Mouse (Mus musculus): ENCODE results near the gene Adpgk. TPM values are rescaled to one million over a fixed set of nuclear protein-coding genes. Genes with fewer than 3 reads are reported as not detected.

The Adpgk gene
- polyA plus RNA-seq, 1 experiment from 2014 or later: 24.1 TPM

DNA sequence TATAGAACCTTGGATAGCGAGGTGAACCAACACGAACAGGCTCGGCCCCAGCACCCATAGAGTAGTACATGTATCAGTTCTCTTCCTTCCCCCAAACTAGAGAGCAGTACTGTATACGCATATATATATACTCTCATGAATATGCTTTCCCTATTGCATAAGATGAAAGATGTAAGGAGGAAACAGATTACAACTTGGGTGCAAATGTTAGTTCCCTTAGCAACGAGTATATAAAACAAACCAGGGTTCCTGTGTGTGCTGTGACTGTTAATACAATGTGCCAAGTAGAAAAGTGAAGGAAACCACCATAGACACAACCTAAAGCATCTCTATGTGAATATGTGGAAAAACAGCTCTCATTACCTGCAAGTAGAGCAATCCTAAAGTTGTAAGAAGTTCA lies 38.7 kb downstream of the Adpgk start:
- peaks cover 9% of the 10 kb centered on the region for H3K36me3 ChIP-seq (replicated peaks; ENCODE audit: insufficient read depth, low read length)
- WGBS (ENCODE audit: insufficient replicate concordance): 72% methylated on average over 5 of the region's 5 CpGs
- no peaks in the 10 kb centered on the region for H3K4me1 ChIP-seq (ENCODE audit: insufficient read depth)
- TF ChIP-seq CTCF (IDR thresholded peaks at IDR 0.05; ENCODE audit: low read depth): no peak
- TF ChIP-seq EP300 (IDR thresholded peaks at IDR 0.05; ENCODE audit: low read depth): no peak
- H3K4me2 ChIP-seq (ENCODE audit: low read depth, low read length): no peak overlapping the region
- DNase-seq (no peak), ATAC-seq (no peak)
- H3K27ac ChIP-seq (ENCODE audit: low read depth): no peak overlapping the region
- no peak overlapping the region for H3K9ac ChIP-seq (replicated peaks)
- H3K27me3 ChIP-seq (ENCODE audit: insufficient read depth, low read length): no peaks in the 10 kb centered on the region
- H3K9me3 ChIP-seq (ENCODE audit: low read length): no peaks in the 10 kb centered on the region
- no peak overlapping the region for H3K4me3 ChIP-seq (ENCODE audit: low read depth, low read length)

DNA sequence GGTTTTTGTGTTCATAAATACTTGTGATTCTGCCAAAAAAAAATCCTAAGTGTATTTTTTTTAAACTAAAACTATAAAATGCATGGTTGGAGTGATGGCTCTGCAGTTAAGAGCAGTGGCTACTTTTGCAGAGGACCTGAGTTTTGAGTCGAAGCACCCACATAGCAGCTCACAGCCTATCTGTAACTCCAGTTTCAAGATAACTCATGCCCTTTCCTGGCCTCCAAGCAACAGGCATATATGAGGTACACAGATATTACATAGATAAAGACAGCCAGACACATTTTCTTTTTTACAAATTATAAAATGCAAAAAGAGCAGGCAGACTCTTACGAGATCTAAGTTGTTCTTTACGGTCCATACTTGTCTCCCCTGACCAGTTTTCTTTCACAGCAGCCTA lies 45.2 kb downstream of the Adpgk start:
- H3K4me2 ChIP-seq (ENCODE audit: low read depth, low read length): no peak overlapping the region
- WGBS (ENCODE audit: insufficient replicate concordance): 70% methylated on average over 3 of the region's 3 CpGs
- no peak for TF ChIP-seq CTCF (IDR thresholded peaks at IDR 0.05; ENCODE audit: low read depth)
- TF ChIP-seq EP300 (IDR thresholded peaks at IDR 0.05; ENCODE audit: low read depth): no peak
- no peak for DNase-seq
- H3K4me1 ChIP-seq (ENCODE audit: insufficient read depth): no peaks in the 10 kb centered on the region
- ATAC-seq: no peak
- no peak overlapping the region for H3K9ac ChIP-seq (replicated peaks)
- H3K36me3 ChIP-seq (replicated peaks; ENCODE audit: insufficient read depth, low read length): no peaks in the 10 kb centered on the region; the same call in none of the 2 replicates
- H3K9me3 ChIP-seq (ENCODE audit: low read length): no peaks in the 10 kb centered on the region
- H3K4me3 ChIP-seq (ENCODE audit: low read depth, low read length): no peak overlapping the region
- no peak overlapping the region for H3K27ac ChIP-seq (ENCODE audit: low read depth)
- no peaks in the 10 kb centered on the region for H3K27me3 ChIP-seq (ENCODE audit: insufficient read depth, low read length)

GRCm38 (mm10) chr9:59337889-59338288 lies 46.5 kb downstream of the Adpgk start:
- H3K9me3 ChIP-seq (ENCODE audit: low read length): no peaks in the 10 kb centered on the region
- no peaks in the 10 kb centered on the region for H3K4me1 ChIP-seq (ENCODE audit: insufficient read depth)
- no peak for DNase-seq
- no peaks in the 10 kb centered on the region for H3K27me3 ChIP-seq (ENCODE audit: insufficient read depth, low read length)
- H3K27ac ChIP-seq (ENCODE audit: low read depth): no peak overlapping the region
- no peaks in the 10 kb centered on the region; the same call in none of the 2 replicates for H3K36me3 ChIP-seq (replicated peaks; ENCODE audit: insufficient read depth, low read length)
- TF ChIP-seq EP300 (IDR thresholded peaks at IDR 0.05; ENCODE audit: low read depth): no peak
- TF ChIP-seq CTCF (IDR thresholded peaks at IDR 0.05; ENCODE audit: low read depth): no peak
- 90% methylated on average over 5 of the region's 5 CpGs for WGBS (ENCODE audit: insufficient replicate concordance)
- no peak overlapping the region for H3K4me2 ChIP-seq (ENCODE audit: low read depth, low read length)
- ATAC-seq: no peak
- H3K4me3 ChIP-seq (ENCODE audit: low read depth, low read length): no peak overlapping the region
- no peak overlapping the region for H3K9ac ChIP-seq (replicated peaks)

DNA sequence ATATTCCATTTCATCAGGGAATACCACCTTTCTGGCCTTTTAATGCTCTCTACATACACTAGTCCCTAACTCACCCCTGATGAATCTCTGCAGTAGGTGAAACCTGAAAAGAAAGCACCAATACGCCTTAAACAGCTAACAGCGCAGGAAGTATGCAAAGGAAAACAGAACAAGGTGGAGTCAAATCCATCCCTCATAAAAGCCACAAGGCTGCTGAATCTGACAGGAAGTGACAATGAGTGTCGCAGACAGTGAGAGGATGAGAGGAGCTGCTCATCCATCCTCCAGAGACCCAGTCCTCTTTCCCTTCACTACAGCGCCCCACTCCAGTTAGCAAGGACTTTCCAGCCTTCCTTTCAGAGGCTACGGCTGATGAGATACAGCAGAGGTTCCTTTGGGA lies 47.1 kb downstream of the Adpgk start:
- H3K9me3 ChIP-seq (ENCODE audit: low read length): no peaks in the 10 kb centered on the region
- DNase-seq: no peak
- 80% methylated on average over 5 of the region's 5 CpGs for WGBS (ENCODE audit: insufficient replicate concordance)
- no peak overlapping the region for H3K27ac ChIP-seq (ENCODE audit: low read depth)
- no peaks in the 10 kb centered on the region; the same call in none of the 2 replicates for H3K36me3 ChIP-seq (replicated peaks; ENCODE audit: insufficient read depth, low read length)
- ATAC-seq: no peak
- H3K4me1 ChIP-seq (ENCODE audit: insufficient read depth): no peaks in the 10 kb centered on the region
- TF ChIP-seq CTCF (IDR thresholded peaks at IDR 0.05; ENCODE audit: low read depth) (no peak), EP300 (IDR thresholded peaks at IDR 0.05; ENCODE audit: low read depth) (no peak)
- H3K27me3 ChIP-seq (ENCODE audit: insufficient read depth, low read length): no peaks in the 10 kb centered on the region
- no peak overlapping the region for H3K4me3 ChIP-seq (ENCODE audit: low read depth, low read length)
- no peak overlapping the region for H3K9ac ChIP-seq (replicated peaks)
- H3K4me2 ChIP-seq (ENCODE audit: low read depth, low read length): no peak overlapping the region

DNA sequence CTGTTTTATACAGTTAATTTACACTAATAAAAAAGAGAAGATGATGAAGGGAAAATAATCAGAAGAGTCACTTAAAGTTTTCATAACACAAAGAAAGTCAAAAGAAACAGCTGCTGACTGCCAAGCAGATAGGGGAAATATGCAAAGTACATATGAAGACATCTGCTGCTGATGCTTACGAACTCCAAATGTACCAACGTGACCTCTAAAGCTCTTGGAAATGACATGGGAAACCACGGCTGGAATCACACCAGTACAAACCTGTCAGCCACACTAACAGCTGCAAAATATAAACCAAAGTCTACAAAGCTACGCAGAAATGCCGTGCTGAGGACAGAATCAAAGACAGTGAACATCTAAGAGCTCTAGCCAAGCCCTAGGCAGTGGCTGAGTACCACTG lies 47.7 kb downstream of the Adpgk start:
- Histone ChIP-seq H3K36me3 (replicated peaks; ENCODE audit: insufficient read depth, low read length) (no peaks in the 10 kb centered on the region; the same call in 1 of the 2 replicates), H3K4me1 (ENCODE audit: insufficient read depth) (no peaks in the 10 kb centered on the region), H3K4me3 (ENCODE audit: low read depth, low read length) (no peak overlapping the region), H3K9ac (replicated peaks) (no peak overlapping the region), H3K9me3 (ENCODE audit: low read length) (no peaks in the 10 kb centered on the region), H3K27me3 (ENCODE audit: insufficient read depth, low read length) (no peaks in the 10 kb centered on the region), H3K4me2 (ENCODE audit: low read depth, low read length) (no peak overlapping the region), H3K27ac (ENCODE audit: low read depth) (no peak overlapping the region)
- DNase-seq (no peak), ATAC-seq (no peak)
- 83% methylated on average over 5 of the region's 5 CpGs for WGBS (ENCODE audit: insufficient replicate concordance)
- TF ChIP-seq EP300 (IDR thresholded peaks at IDR 0.05; ENCODE audit: low read depth) (no peak), CTCF (IDR thresholded peaks at IDR 0.05; ENCODE audit: low read depth) (no peak)

DNA sequence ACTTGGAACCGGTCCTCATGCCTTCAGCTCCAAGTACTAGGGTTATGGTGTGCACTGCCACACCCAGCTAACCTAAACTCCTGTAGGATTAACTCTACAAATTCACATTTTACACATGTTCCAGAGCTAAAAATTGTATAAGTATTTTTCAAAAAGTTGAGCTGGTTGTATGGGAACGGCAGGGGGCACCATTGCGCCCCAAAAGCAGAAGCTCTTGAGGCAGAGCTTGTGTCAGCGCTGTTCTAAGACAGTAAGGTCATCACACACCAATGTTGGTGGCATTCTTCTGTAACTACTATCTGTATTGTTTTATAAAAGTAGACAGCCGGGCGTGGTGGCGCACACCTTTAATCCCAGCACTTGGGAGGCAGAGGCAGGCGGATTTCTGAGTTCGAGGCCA lies 48.6 kb downstream of the Adpgk start:
- peak; percentile 56 for DNase-seq
- no peaks in the 10 kb centered on the region; the same call in 1 of the 2 replicates for H3K36me3 ChIP-seq (replicated peaks; ENCODE audit: insufficient read depth, low read length)
- H3K9ac ChIP-seq (replicated peaks): no peak overlapping the region
- WGBS (ENCODE audit: insufficient replicate concordance): 70% methylated on average over 8 of the region's 9 CpGs
- no peak overlapping the region for H3K27ac ChIP-seq (ENCODE audit: low read depth)
- H3K9me3 ChIP-seq (ENCODE audit: low read length): no peaks in the 10 kb centered on the region
- TF ChIP-seq EP300 (IDR thresholded peaks at IDR 0.05; ENCODE audit: low read depth) (no peak), CTCF (IDR thresholded peaks at IDR 0.05; ENCODE audit: low read depth) (peak; percentile 70)
- H3K4me2 ChIP-seq (ENCODE audit: low read depth, low read length): no peak overlapping the region
- H3K27me3 ChIP-seq (ENCODE audit: insufficient read depth, low read length): no peaks in the 10 kb centered on the region
- H3K4me3 ChIP-seq (ENCODE audit: low read depth, low read length): no peak overlapping the region
- no peak for ATAC-seq
- H3K4me1 ChIP-seq (ENCODE audit: insufficient read depth): no peaks in the 10 kb centered on the region

DNA sequence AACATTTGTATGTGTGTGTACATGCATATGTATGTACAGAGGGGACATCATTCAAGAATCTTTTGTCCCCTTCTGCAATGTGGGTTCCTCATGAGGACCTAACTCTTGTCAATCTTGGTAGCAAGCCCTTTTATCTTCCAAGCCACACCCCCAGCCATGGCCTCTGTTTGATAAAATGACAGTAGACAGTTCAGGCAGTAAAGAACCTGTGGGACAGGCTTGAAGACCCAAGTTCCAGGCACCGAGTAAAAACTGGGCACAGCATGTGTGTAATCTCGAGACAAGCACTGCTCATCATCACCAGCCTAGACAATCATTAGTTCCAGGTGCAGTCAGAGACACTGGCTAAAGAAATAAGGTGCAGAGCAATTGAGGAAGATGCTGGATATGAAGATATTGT lies 54.8 kb downstream of the Adpgk start:
- 35% methylated on average over 2 of the region's 2 CpGs for WGBS (ENCODE audit: insufficient replicate concordance)
- Histone ChIP-seq H3K9ac (replicated peaks) (no peak overlapping the region), H3K4me3 (ENCODE audit: low read depth, low read length) (no peak overlapping the region), H3K4me1 (ENCODE audit: insufficient read depth) (no peaks in the 10 kb centered on the region), H3K27me3 (ENCODE audit: insufficient read depth, low read length) (no peaks in the 10 kb centered on the region), H3K27ac (ENCODE audit: low read depth) (no peak overlapping the region), H3K9me3 (ENCODE audit: low read length) (no peaks in the 10 kb centered on the region), H3K4me2 (ENCODE audit: low read depth, low read length) (no peak overlapping the region), H3K36me3 (replicated peaks; ENCODE audit: insufficient read depth, low read length) (no peaks in the 10 kb centered on the region; the same call in 1 of the 2 replicates)
- no peak for TF ChIP-seq EP300 (IDR thresholded peaks at IDR 0.05; ENCODE audit: low read depth)
- TF ChIP-seq CTCF (IDR thresholded peaks at IDR 0.05; ENCODE audit: low read depth): no peak
- ATAC-seq (no peak), DNase-seq (no peak)
